Mouse (Mus musculus) spleen, embryonic (tissue): ENCODE results near the gene Smad9.

ENCODE experiments used
- CTCF ChIA-PET: fragments of 350-600 bp; sonication (Branson Sonifier 250); formaldehyde crosslinking; loops from one replicate; lab custom pipeline; 2022; lab: Charles Lee

Gene Smad9

DNA sequence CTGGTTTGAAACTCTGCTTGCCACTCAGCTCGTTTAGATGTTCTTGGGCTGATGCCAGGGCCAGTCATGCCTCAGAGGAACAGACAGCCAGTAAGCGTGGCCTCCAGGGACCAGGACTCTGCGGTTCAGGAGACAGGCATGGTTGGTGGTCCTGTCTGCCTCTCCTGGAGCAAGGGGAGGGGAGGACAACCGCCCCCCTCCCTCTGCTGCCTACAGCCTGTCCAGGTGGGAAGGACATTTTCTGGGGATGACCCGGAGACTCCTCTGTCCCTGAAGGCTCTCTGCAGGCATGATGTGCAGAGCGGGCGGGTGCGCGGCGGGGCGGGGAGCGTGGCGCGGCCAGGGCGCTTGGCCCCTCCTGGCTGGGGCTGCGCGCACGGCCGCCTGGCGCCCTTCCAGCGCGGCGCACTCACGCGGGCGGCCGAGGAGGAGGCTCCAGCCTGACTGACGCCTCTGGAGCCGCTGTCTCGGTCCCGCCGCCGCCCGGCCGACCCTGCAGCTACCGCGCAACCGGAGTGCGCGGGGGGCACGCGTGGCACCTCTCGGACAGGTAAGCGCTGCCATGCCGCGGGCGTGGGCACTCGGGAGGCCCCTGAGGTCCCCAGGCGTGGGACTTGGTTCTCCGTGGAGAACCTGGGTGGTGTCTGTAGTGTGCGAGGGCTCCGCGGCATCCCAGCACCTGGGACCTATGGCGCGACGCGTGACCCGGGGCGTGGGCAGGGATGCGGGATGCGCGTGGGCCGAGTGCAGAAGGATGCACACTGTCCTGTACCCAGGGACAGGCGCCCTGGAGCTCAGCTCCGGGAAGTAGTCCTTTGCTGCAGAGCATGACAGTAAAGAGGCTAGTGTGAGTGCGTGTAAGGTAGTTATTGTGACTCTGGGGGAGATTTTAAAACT is at the start of gene Smad9:
TSS of gene Smad9 (plus strand) at position 438 of the 897 bp plus-strand sequence.
- CTCF ChIA-PET, result no interaction called here

DNA sequence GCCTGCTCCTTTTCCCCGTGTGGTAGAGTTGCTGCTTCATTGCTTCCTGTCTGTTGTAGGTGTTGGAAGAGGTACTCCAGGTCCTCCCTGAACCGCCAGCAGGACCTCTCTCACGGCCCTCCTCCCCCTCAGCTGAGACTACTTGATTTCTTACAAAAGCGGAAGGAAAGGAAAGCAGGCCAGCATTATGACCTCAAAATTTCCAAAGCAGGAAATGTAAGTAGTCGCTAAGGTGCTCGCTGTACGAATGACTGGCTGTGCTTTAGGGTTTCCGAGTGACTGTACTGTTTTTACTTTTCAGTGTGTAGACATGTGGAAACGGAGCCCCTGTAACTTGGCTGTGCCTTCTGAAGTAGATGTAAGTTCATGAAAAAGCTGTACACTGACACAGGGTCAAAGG is 46.4 kb upstream of the Smad9 start:
- CTCF ChIA-PET, result interaction anchor here (0.6 kb wide), 1 partner anchor 13 kb away, joined by 3 read pairs; no protein-coding TSS in a partner anchor

DNA sequence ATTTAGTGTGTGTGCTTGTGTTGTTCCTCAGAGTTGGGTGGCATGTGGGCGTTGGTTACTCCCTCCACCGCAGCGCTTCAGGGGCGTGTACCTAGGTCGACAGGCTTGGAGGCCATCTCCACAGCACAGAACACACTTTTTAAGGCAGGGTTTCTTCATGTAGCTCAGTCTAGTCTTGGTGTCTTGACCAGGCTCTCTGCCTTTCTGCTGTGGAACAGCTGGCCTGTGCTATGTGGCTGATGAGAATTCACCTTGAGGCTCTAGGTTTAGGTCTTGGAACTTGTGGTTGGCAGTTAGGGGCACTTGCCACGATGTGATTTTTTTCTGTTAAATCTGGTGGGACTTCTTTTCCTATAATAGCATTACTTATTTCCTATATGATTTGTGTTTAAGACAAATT is 41.1 kb upstream of the Smad9 start, which contains the start of gene Gm21958:
TSS of gene Gm21958 (minus strand) at position 101 of the 400 bp plus-strand sequence.
- CTCF ChIA-PET, result no interaction called here

DNA sequence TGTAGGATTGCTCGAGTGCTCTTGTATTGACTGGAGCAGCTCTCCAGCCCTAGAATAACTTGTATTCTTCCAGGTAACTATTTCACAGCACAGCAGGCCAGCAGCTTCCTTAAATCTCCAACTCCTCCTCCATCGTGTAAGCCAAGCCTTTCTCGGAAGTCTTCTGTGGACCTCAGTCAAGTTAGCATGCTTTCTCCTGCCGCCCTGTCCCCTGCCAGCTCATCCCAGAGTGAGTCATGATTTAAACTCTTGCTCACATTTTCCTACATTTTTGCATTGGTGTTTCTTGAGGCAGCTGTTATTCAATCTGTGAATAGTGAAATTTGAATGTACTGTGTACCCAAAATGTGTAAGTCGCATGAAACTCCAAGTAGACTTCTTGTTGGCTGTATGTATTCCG is 39.9 kb upstream of the Smad9 start:
- CTCF ChIA-PET, result interaction anchor here (0.6 kb wide), 1 partner anchor 13 kb away, joined by 3 read pairs; no protein-coding TSS in a partner anchor

DNA sequence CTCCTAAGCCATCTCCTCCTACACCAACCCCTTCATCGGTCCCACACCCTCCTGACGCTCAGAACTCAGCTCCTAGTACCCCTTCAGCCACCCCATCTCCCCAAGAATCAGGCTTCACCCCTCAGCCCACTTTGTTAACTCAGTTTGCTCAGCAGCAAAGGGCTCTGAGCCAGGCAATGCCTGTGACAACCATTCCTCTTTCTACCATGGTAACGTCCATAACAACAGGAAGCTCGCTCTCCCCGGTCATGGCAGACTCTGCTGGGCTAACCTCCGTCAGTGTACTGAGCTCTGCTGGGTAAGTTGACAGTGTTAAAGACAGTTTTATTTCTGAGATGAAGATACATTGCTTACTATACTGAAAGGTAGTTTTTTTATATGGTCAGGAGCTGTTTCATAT is 38.0 kb upstream of the Smad9 start:
- CTCF ChIA-PET, result no interaction called here

DNA sequence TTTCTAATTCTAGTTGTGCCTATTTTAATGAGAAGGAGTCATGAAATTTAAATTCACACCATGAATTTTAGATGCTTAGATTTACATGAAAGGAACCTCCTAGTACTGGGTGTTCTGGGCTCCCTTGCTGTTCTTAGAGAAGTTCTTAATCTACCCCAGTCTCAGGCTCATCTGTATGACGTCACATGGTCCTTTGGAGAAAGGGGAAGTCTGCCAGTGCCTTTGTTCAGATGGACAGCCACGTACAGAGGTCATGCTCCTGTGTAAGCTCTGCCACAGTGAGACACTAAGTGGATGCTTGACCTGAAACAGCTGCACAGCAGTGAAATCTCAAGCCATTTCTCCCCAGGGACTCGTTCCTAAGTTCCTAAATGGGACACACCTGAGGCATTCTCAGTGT is 36.4 kb upstream of the Smad9 start:
- CTCF ChIA-PET, result no interaction called here

DNA sequence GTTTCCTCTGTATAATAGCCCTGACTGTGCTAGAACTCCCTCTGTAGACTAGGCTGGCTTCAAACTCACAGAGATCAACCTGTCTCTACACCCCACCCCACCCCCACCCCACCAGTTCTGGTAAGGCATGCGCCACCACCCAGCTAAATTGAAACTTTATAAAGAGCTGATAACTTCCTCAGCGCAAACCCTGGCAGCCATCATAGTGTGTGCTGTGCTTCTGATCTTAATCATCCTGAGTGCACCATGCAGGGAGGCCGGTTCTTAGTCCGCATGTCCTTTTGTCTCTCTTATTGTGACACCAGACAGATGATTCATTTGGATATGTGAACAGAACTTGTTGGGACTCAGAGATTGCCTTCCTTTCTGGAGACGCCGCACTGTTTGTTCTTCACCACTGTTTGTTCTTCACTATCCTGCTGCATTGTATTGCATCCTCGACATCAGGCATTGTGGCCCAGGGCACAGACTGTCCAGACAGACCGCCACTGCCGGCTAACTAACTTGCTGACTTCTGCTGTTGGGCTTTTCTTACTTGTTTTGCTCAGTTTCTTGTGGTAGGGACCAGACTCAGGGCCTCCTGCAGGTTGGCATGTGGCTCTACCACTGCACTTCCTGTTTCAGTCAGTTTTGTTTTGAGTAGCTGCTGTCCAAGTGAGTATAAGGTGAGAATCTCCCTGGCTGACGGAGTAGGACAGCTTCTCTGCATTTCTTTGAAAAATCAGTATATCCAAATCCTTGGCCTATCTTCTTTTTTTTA is 31.5 kb upstream of the Smad9 start:
- CTCF ChIA-PET, result no interaction called here

DNA sequence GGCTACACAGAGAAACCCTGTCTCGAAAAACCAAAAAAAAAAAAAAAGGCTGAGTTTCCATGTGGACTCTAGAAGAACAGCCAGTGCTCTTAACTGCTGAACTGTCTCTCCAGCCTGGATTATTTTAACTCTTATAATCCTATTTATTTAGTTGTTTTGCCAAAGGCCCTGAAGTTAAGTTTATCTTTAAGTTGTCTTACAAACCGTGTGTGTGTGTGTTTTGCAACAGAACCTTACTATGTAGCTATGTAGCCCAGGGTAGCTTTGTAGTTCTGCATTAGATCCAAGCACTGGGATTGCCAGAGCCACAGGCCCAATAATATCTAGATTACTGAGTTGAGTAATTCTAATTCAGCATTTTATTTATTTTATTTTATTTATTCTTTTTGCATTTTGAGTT is 30.0 kb upstream of the Smad9 start:
- CTCF ChIA-PET, result no interaction called here

DNA sequence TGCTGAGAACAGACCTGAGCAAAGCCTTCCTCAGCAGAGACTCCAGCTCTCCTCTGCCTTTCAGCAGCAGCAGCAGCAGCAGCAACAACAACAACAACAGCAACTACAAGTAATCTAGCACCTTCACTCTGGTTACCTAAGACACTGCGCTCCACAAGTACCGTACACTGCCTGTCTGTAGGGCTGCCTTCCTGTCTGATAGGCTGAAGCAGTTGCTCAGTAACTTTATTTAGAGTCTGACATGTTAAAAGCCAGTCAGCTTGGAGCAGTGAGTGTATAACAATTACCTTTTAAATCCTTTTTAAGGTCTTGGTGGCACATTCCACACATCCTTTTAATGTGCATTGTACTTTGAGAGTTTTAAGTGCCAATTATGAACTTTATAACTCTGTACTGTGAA is 27.8 kb upstream of the Smad9 start:
- CTCF ChIA-PET, result no interaction called here

DNA sequence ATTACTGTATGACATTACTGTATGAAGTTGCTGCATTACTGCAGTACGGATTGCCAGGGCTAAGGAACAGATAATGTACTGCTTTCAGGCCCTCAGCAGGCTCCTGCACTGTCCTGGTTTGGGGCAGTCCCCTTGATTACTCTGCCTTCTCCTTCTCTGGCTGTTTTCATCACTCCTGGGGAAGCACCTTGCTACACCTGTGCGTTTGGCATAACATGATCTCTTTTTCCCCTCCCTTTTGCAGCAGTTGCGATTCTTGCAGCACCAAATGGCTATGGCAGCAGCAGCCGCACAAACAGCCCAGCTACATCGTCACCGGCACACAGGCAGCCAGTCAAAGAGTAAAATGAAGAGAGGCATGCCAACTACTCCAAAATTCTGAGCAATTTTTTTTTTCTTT is 27.3 kb upstream of the Smad9 start:
- CTCF ChIA-PET, result no interaction called here

DNA sequence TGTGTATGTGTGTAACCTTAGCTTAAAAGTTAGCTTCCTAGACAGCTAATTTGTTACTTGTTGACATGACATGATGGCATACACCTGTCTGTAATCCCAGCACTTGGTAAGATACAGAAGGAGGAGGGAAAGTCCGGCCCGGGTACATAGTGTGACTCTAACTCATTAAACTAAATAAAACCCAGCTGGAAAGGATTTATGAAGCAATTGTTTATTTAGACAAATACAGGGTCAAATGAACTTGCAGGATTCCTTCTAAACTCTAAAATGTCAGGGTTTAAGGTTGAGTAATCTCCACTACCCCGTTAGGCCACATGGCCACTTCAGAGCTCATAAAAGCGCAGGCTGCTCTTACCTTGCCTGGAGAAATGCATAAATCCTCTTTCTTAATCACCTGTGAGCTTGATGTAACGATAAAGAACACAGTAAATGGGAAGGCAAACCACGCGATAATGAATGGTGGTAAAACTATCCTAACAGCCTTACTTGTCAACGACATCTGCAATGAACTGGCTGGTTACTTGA is 23.7 kb upstream of the Smad9 start:
- CTCF ChIA-PET, result no interaction called here

DNA sequence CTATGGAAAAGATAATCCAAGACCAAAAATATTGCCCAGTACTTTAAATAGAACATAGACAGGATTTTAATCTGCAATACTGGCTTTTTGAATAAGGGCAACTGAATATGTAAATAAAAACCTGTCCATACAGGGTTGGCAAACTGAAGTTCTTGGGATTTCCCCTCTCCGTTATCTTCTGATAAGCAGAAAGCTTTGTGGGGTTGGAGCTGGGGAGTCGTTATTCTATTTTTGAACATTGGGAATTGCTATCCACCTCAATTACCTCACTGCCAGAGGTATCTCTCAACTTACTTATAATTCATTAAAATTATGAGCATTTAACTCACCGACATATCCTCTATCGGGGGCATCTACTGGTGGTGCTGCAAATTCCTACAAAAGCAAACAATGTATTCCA is 23.0 kb upstream of the Smad9 start:
- CTCF ChIA-PET, result no interaction called here

DNA sequence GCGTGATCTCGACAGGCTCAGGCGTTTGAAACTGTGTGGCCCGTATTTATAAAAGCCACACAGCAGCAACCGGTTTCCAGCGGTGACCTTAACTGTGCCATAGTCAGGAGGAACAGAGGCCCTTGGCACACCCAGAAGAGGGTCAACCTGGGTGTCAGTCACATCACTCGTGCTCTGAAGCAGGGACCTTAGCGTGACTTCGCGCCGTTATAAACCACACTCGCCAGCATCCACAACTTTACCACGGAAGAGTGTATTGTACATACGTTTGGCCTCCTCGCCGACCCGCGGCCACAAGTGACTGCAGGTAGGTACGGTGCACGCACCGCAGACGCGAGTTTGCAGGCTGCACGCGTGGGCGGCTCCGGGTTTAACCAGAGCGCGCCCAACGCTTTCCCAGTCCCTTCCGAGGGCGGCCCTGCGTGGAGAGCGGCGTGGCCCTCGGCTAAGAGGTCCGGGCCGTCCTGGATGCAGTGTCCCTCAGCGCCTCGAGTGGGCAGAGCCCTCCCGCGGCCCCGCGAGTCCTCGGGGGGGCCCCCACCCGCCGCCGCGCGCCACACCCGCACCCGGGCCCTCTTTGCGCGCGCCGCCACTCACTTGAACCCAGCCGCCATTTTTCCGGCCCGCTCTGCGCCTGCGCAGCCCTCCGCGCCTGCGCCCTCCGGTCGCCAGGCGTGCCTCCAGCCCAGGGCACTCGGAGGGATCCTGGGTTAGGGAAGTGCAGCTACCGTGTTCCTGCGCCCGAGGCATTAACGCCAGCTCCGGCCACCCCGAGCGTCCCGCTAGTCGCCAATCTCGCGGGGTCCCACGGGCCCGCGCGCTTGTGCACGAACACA is 20.8 kb upstream of the Smad9 start:
- CTCF ChIA-PET, result no interaction called here

DNA sequence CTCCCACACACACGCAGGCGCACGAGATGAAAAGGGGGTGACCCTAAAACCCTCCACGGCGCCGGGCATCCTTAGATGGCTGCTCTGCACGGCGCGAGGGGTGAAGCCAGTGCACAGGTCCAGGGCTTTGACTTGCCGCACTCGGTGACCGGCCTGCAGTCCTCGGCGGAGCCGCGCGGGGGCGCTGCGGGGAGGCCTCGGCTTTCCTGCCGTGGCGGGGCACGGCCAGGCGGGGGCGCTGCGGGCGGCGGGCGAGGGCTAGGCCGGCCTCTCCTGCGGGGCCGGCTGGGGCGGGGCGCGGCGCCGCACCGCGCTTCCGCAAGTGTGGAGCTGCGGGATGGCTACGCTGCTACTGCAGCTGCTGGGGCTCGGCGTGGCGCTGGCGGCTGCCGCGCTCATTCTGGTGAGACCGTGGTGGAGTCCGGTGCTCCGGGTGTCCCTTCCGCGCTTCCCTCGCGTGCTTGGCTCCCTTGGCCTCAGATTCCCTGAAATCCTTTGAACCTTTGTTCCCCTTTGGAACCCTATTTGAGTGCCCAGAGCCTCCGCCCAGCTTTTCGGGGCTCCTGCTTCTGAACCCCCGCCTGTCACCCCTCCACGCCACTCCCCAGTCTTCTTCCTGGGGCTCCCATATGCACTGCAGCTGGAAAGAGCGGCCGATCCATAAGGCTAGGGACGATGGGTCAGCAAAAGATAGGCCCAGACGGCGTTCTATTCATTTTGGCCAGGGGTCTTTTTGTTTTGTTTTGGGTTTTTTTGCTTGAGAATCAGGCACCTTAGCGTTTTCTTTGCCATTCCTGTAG is 19.9 kb upstream of the Smad9 start, which contains the start of the genes Exosc8 and Alg5:
TSS of gene Exosc8 (minus strand) at position 147 of the 800 bp plus-strand sequence.
TSS of gene Alg5 (plus strand) at position 293 of the 800 bp plus-strand sequence.
- CTCF ChIA-PET, result no interaction called here

DNA sequence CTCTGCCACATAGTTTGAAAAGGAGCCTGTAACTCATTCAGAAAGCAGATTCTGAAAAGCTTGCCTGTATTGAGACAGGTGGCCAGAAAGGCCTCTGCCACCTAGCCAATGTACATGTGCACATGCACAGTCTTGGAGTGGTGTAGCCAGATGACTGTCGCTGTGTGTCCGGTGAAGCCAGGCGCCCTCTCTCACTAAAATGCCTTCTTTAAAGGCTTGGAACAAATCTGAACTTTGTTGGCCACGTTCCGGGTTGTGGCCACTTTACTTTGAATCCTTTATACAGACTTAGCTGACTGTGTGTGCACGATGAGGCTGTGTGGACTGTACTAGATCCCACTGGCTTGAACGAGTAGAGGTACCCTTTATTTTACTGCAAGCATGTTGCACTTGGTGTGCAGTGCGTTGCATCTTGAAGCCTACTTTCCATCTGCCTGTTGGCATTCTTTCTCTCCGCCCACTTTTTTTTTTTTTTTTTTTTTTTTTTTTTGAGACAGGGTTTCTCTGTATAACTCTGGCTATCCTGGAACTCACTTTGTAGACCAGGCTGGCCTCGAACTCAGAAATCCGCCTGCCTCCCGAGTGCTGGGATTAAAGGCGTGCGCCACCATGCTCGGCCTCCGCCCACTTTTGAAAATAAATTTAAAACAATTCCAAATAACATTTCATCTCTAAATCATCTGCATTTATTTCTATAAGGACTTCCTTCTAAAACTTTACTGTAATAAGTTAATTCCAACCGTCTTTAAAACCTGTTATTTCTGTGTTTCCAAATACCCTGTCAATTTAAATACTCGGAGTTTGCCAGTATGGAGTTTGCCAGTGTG is 19.1 kb upstream of the Smad9 start:
- CTCF ChIA-PET, result interaction anchor here (0.6 to 0.8 kb wide), 2 partner anchors 64 to 73 kb away, joined by 3 to 4 read pairs; no protein-coding TSS in a partner anchor

DNA sequence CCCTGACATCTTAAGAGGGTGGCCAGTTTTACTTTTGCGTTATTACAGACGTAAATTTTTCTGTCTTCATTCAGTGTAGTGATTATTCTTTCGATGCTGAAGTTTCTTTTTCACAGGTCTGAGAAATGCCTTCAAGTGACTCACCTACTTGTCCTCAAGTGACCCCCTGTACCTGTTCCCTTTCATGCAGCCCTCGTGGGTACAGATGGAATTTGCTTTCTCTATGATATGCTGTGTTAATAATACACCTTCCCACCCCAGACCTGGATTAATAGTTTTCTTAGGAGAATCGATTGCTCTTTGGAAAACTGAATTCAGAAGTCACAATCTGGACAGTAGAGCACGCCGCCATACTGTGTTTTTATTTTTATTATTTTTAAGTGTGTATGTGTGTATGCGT is 18.1 kb upstream of the Smad9 start:
- CTCF ChIA-PET, result no interaction called here

DNA sequence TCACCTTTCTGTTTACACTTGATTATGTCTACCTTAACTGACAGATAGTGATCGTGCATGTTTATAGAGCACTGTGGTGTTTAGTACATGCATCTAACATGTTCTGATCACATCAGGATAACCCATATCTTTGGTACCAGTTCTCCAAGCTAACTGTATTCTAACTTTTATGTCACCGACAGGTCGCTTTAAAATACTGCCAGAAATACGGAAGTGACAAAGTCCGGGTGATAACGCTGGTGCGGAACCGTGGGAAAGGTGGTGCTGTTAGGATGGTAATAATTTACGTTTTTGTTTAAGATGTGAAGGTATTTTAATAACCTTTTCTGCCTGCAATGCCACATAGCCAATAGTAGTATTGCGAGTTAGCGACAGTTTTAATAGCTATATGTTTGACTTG is 13.4 kb upstream of the Smad9 start:
- CTCF ChIA-PET, result no interaction called here

DNA sequence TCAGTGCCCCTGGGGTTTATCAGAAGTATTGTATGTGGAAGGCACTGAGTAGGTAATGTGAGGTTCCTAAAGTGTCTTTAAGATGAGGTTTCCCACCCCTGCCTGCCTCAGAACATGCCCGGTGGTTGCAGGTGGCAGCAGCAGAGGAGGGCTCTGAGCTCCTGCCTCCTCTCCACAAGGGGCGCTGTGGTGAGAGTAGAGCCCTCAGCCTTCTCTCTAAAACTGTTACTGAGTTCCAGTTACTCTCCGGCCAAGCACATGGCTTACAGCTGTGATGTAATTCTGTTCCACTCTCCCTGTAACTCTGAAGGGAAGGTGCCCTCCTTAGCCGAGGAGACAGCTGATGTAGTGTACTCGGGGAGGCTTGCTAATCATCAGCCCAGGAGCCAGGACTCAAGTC is 9.6 kb upstream of the Smad9 start:
- CTCF ChIA-PET, result no interaction called here

DNA sequence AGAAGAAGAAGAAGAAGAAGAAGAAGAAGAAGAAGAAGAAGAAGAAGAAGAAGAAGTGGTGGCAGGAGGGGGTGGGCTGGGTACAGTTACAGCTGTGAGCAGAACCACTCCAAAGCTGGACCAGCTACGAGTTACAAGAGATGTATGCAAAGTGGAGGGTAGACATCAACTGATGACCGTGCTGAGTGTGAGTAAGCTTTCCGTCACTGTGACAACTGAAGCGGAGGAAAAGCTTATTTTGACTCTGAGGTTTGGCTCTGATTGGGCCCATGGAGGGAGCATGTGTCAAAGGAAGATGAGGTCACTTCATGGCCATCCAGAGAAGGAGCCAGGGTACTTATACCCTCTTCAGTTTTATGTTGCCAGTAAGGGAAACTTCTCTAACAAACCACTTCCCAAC is 2.0 kb upstream of the Smad9 start:
- CTCF ChIA-PET, result no interaction called here

DNA sequence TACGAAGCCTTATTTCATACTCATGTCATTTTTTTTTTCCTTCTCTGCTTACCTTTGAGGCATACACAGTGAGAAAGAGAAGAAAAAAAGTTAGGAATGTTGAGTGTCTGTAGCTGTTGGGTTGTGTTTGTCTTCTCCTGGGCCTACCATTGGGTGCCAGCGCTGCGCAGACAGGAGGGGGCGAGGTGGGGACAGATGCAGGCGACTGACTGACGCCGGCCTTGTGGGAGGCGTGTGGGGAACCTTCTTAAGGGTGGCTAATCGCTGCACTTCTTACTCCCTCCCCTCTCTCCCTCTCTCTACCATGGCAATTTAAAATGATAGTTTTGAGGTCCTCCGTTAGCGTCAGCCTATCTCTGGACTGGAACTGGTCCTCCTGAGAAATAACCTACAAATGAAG is 676 bp downstream of the Smad9 start:
- CTCF ChIA-PET, result no interaction called here
